Mouse (Mus musculus) stomach, postnatal 0 days (tissue): ENCODE measurements around the gene Arhgef10l. TPM values are rescaled to one million over a fixed set of nuclear protein-coding genes. Genes with fewer than 3 reads are reported as not detected.
A peak's percentile ranks its signal among the peaks of the same experiment; 100 is the strongest.

ENCODE experiments used
- ATAC-seq: fragments of 200-750 bp; cut with Nextera tagmentation; 2 replicates; pipeline ENCODE4 v1.8.0; 2017; ENCODE audit not compliant: low FRiP score, low TSS enrichment
- DNase-seq: peaks from one replicate; pipeline ENCODE4 v3.0.0-alpha.2; 2016; ENCODE audit warnings: low spot score
- H3K27ac ChIP-seq: fragments of 300-500 bp; sonication (generic); replicated peaks from 2 replicates; pipeline ENCODE4 v1.5.1; 2014; ENCODE audit warnings: mild to moderate bottlenecking, control low read depth
- H3K27me3 ChIP-seq: fragments of 300-500 bp; sonication (generic); 2 replicates; pipeline ENCODE4 v1.6.1; 2014; ENCODE audit warnings: low read length; ENCODE audit not compliant: control insufficient read depth, insufficient read depth
- H3K36me3 ChIP-seq: fragments of 300-500 bp; sonication (generic); 2 replicates; pipeline ENCODE4 v1.6.1; 2014; ENCODE audit warnings: low read length, mixed read lengths; ENCODE audit not compliant: control insufficient read depth, insufficient read depth
- H3K4me1 ChIP-seq: fragments of 300-500 bp; sonication (generic); replicated peaks from 2 replicates; pipeline ENCODE4 v1.6.1; 2014; ENCODE audit warnings: antibody characterized with exemption; ENCODE audit not compliant: control insufficient read depth, insufficient read depth
- H3K4me2 ChIP-seq: fragments of 300-500 bp; sonication (generic); replicated peaks from 2 replicates; pipeline ENCODE4 v1.6.1; 2014; ENCODE audit warnings: low read depth, mild to moderate bottlenecking, control low read depth, moderate library complexity
- H3K4me3 ChIP-seq: fragments of 300-500 bp; sonication (generic); 2 replicates; pipeline ENCODE4 v1.5.1; 2014; ENCODE audit warnings: low read depth, low read length, control low read depth
- H3K9ac ChIP-seq: fragments of 300-500 bp; sonication (generic); 2 replicates; pipeline ENCODE4 v1.6.1; 2014; ENCODE audit warnings: mild to moderate bottlenecking, low read length, control low read depth, mixed read lengths
- H3K9me3 ChIP-seq: fragments of 300-500 bp; sonication (generic); 2 replicates; pipeline ENCODE4 v1.6.1; 2016; ENCODE audit warnings: low read length; ENCODE audit not compliant: control insufficient read depth
- CTCF ChIP-seq: IDR thresholded peaks from 2 replicates; pipeline ENCODE4 v1.5.1; 2016; ENCODE audit warnings: antibody characterized with exemption, low read depth, mild to moderate bottlenecking, moderate library complexity
- EP300 ChIP-seq: optimal IDR thresholded peaks from 2 replicates; pipeline ENCODE3; 2016; ENCODE audit warnings: antibody characterized with exemption
- WGBS: fragments of 180-500 bp; shearing (Covaris S2); extraction: QIAGEN DNeasy Blood & Tissue Kit; methylation state at CpG from one replicate; pipeline ENCODE4 v1.1.7; 2014; 5-methylcytosine and 5-hydroxymethylcytosine counted together
- polyA plus RNA-seq: library from polyadenylated mRNA; unstranded; fragments of >200 nt; fragmentation: Nextera tagmentation; extraction: Ambion mirVana; gene quantifications from 2 replicates; pipeline ENCODE4 v1.2.1, GENCODE M21; 2015

The Arhgef10l gene
- polyA plus RNA-seq, 1 experiment from 2014 or later, result 11.3 TPM

DNA sequence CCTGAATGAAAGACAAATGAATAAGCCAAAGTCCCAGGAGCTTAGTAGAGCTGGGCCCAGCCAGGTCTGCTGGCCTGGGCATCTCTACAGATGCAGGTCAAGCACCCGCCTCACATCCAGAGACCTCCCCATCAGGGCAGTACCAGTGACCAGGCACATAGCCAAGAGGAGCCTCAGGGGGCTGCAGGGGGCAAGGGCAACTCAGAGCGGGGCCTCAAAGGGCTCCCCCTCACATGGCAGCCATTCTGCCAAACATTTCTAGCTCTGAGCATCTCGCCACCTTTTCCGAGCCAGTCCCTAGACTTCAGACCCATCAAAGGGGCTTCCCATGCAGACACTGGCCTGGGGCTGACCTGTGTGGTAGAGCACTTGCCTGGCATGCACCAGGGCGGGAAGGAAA is 27.2 kb downstream of the Arhgef10l start:
- H3K27ac ChIP-seq, result no peak overlapping the region
- no peak overlapping the region for H3K9ac ChIP-seq
- ATAC-seq, result no peak
- WGBS, result 89% methylated on average over 5 of the region's 5 CpGs
- TF ChIP-seq CTCF (no peak), EP300 (no peak)
- H3K4me3 ChIP-seq, result no peak overlapping the region
- H3K36me3 ChIP-seq, result no peaks in the 10 kb centered on the region
- no peaks in the 10 kb centered on the region for H3K27me3 ChIP-seq
- DNase-seq, result no peak
- H3K4me2 ChIP-seq, result no peak overlapping the region
- H3K9me3 ChIP-seq, result no peaks in the 10 kb centered on the region
- no peaks in the 10 kb centered on the region for H3K4me1 ChIP-seq

DNA sequence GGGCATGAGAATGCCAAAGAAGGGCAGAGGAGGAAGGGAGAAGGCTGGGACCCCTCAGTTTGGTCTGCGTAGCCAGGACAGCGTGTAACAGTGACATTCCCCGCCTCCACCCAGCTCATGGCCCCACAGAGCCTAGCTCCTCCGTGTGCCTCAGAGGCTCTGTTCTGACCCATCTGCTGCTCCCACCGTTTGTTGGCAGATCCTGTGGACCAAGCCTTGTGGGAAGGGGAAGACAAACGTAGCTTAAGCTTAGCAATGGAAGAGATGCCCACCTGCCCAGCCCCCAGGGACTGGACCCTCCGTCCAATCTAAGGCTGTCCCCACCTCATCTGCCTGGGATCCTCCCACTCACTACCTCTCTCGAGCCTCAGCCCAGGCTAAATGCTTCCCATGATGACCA is 28.5 kb downstream of the Arhgef10l start:
- H3K4me2 ChIP-seq, result no peak overlapping the region
- H3K4me1 ChIP-seq, result no peaks in the 10 kb centered on the region
- TF ChIP-seq CTCF (no peak), EP300 (no peak)
- H3K9ac ChIP-seq, result no peak overlapping the region
- no peaks in the 10 kb centered on the region for H3K27me3 ChIP-seq
- H3K4me3 ChIP-seq, result no peak overlapping the region
- ATAC-seq (no peak), DNase-seq (no peak)
- no peaks in the 10 kb centered on the region for H3K36me3 ChIP-seq
- no peak overlapping the region for H3K27ac ChIP-seq
- no peaks in the 10 kb centered on the region for H3K9me3 ChIP-seq
- WGBS, result 68% methylated on average over 8 of the region's 8 CpGs

DNA sequence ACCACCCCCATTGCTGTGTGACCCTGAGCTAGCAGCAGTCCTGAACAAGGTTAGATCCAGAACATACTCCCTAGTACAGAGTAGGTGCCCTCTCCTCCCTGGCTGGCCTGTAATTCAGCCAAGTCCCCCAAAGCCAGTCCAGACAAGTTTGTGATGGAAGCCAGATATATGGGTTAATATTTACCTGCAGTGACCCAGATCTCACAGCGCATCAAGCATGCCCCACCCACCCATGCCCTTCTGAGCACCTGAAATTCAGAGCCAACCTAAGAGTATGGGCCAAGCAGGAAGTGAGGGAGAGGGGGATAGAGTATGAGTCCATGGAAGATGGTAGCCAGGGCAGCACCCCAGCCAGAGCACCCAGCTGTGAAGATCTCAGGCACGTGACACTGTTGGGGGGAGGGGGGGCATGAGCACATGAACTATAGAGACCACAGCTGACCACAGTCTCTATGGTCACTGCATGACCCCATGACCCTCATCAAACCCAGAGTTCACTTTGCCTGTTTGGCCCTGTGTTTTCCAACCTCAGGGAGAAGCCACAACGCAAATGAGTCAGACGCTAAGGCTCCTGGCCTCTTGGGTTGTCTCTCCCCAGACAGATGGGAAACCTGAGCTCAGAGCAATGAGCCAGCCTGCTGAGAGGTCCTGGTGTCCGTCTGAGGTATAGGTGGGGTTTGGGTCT is 29.4 kb downstream of the Arhgef10l start:
- no peaks in the 10 kb centered on the region; the same call in 1 of the 2 replicates for H3K4me1 ChIP-seq
- no peak overlapping the region for H3K9ac ChIP-seq
- DNase-seq, result no peak
- H3K27me3 ChIP-seq, result no peaks in the 10 kb centered on the region
- no peaks in the 10 kb centered on the region for H3K36me3 ChIP-seq
- TF ChIP-seq EP300, result no peak
- TF ChIP-seq CTCF, result no peak
- no peak overlapping the region for H3K4me3 ChIP-seq
- 0 out of 2 replicates have a peak, but pooled peaks have one; percentile 18 for ATAC-seq
- no peak overlapping the region for H3K4me2 ChIP-seq
- H3K27ac ChIP-seq, result no peak overlapping the region
- 46% methylated on average over 5 of the region's 5 CpGs for WGBS
- no peaks in the 10 kb centered on the region for H3K9me3 ChIP-seq

DNA sequence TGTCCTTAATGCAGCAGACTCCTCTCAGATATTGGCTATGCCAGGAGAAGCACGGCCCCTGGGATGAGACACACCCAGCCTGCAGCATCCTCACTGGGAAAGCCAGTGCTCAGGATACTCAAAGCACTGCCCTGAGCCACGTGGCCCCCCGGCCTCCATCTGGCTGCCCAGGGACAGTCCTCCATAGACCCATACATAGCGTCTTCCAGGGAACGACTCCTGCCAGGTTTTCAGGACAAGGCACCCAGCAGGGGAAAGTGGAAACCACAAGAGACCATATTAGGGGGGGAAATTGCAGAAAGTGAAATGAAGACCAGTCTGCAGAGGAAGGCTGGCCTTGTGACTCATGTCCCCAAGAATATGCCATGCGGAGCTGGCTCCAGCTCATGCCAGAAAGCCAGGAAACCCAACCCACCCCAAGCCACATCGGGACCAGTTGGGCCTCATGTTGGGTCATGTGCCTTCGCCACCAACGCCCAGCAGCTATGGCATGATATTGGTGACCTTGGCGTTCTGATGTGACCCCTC is 30.9 kb downstream of the Arhgef10l start:
- Histone ChIP-seq H3K36me3 (no peaks in the 10 kb centered on the region), H3K27ac (no peak overlapping the region), H3K9ac (no peak overlapping the region), H3K4me1 (no peaks in the 10 kb centered on the region; the same call in 1 of the 2 replicates), H3K27me3 (no peaks in the 10 kb centered on the region), H3K9me3 (no peaks in the 10 kb centered on the region), H3K4me3 (no peak overlapping the region), H3K4me2 (no peak overlapping the region)
- no peak for DNase-seq
- ATAC-seq, result no peak
- TF ChIP-seq EP300 (no peak), CTCF (no peak)
- WGBS, result 73% methylated on average over 10 of the region's 10 CpGs

- H3K27ac ChIP-seq, result peak overlapping the region; percentile 86
- peaks cover 2% of the 10 kb centered on the region; the same call in 1 of the 2 replicates for H3K4me1 ChIP-seq
- TF ChIP-seq EP300 (no peak), CTCF (no peak)
- H3K27me3 ChIP-seq, result no peaks in the 10 kb centered on the region
- H3K9me3 ChIP-seq, result no peaks in the 10 kb centered on the region
- WGBS, result 75% methylated on average over 6 of the region's 6 CpGs
- H3K36me3 ChIP-seq, result no peaks in the 10 kb centered on the region
- H3K4me2 ChIP-seq, result no peak overlapping the region
- ATAC-seq (no peak), DNase-seq (no peak)
- H3K4me3 ChIP-seq, result no peak overlapping the region
- no peak overlapping the region for H3K9ac ChIP-seq
Observed at GRCm38 (mm10) chr4:140631276-140631849, 34.4 kb downstream of the Arhgef10l start.
